Mouse (Mus musculus): ENCODE measurements around the gene Smagp. TPM values are rescaled to one million over a fixed set of nuclear protein-coding genes. Genes with fewer than 3 reads are reported as not detected.
"Not testable (repeated sequence)": the region's sequence is repeated elsewhere in the genome, so short reads cannot be mapped to it uniquely, and the experiment has no call there.

The Smagp gene
- total RNA-seq, 2 experiments from 2014 or later = 20.5 to 25.8 TPM

DNA sequence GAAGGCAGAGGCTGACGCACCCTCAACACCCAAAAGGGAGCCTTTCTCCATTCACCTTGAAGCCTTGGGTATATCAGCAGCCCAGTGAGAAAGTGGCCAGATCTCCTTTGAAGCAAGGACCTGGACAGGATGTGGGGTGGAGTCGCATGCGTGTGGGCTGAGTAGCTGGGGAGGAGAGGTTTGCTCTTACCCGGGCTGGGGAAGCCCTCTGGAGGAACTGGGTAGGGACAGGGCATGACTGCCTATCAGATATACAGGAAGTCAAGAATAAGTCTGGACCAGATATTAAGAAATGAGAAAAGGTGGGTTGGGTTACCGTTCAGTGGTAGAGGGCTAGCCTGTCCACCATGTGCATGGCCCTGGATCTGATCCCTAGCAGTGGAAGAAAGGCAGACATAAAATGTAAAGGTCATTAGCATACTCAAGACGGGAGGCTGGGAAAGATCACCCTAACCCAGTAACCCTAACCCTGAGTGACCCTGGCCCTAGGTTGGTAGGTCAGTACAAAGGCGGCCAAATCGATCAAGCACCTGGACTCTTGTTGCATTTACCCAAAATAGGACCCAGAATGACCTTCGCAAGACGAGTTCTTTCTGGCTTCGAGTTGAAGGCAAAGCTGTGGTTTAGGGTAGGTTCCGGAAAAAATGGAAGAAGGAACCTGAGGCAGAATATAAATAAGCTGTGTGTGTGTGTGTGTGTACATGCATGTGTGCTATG is 5.1 kb downstream of the Smagp start:
- intact Hi-C loops (cut with DNase I) = no loop called here
- no peak for DNase-seq

DNA sequence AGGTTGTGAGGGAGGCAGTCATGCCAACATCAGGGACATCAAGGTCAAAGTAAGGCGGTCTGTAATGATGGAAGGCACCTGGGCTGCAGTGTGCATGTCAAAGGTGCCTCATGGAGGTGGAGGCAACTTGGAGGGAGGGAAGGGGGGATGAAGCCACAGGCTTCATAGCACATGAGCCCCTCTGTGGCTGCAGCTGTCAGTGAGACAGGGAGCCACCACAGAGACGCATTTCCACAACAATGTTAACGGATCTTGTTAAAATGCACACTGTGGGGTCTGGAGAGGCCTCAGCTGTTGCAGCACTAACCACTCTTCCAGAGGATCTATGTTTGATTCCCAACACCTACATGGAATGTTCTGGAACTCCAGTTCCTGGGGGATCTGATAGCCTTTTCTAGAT is 6.6 kb downstream of the Smagp start:
- no peak for DNase-seq
- intact Hi-C loops (cut with DNase I) = no loop called here

DNA sequence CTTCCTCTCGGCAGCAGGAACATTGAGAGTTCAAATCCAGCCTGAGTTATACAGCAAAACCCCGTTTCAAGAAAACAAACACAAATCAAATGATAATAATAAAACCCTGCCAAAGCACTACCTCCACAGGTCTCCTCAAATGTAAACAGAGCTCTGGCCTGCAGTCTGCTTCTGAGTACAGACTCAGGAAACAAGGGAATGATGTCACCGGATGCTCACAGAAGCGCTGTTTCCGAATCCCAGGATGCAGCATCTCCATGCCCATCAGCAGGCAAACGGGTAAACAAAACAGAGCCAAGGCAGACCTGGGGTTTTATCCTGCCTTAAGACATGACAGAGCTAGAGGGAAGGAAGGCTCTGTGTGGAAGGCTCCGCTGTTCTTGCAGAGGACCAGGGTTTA is 7.9 kb downstream of the Smagp start:
- intact Hi-C loops (cut with DNase I) = no loop called here
- DNase-seq = no peak

DNA sequence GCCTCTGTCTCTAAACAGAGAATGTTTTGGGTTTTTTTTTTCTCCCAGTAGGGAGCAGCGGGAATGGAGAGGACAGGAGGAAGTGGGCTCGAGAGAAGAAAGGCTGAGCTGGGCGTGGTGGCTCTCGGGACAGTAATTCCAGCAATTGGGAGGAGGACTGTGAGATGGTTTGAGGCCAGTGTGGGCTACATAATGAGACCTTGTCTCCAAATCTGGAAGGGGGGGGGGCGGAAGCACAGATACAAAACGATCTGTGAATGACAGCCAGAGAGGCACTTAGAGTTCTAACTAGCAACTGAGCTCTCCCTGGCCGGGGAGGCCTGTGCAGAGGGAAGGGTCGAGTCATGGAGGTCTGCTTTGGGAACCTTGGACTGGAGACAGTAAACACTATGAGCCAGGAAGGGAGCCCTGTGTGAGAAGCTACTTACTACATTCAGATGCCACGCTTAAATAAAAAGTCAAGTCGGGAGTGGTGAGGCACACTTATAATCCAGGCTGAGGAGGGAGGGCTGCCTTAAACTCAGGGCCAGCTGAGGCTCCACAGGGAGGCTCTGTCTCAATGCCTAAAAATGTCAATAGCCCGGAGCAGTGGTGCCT is 8.9 kb downstream of the Smagp start:
- intact Hi-C loops (cut with DNase I) = no loop called here
- DNase-seq = no peak

DNA sequence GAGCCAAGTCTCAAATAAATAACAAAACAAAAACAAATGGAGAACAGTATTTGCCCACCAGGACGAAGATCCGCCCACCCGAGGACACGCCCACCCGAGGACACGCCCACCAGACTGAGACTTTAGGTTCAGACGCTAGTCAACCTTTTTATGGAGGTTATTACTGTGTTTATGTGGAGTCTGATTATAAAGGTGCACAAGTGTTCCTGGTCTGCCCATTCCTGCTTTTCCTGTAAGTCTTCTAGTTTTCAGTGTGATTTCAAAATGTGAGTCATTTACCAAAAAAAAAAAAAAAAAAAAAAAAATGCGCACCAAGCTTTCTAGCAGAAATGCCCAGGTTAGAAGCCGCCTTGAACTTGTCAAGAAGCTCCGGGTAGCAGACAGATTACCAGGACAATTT is 9.5 kb downstream of the Smagp start:
- no peak for DNase-seq
- intact Hi-C loops (cut with DNase I) = no loop called here

DNA sequence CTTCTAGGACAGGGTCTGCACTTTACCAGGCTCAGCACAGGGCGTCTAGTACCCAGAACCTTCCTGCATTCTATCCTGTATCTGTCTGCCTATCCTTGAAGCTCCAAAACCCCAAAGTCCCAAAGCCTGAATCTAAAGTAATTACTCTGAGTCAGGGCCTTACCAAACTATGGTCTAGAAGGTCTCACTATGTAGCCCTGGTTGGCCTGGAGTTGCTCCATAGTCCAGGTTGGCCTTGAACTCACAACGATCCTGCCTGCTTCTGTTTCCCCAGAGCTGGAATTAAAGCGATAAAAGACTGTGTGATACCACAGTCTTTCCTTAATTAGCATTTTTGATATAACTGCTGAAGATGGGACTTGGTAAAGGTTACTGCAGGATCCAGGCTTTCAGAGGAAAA is 12.3 kb downstream of the Smagp start:
- no peak for DNase-seq
- intact Hi-C loops (cut with DNase I) = no loop called here

DNA sequence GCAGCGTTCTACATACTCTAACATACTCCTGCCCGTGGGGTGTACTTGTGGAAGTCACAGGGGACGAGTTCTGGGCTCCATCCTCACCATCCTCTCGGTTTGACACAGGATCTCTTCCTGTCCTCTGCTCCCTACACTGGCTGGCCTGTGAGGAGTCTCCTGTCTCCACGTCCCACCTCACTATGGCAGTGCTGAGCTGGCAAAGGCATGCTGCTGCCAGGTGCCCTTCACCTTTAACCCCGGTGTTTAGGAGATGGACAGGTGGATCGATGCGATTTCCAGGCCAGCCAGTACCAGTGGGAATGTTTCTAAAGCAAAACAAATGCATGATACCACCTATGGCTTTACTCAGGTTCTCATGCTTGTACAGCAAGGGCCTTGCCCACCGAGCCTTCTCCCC is 13.0 kb downstream of the Smagp start:
- intact Hi-C loops (cut with DNase I) = no loop called here

DNA sequence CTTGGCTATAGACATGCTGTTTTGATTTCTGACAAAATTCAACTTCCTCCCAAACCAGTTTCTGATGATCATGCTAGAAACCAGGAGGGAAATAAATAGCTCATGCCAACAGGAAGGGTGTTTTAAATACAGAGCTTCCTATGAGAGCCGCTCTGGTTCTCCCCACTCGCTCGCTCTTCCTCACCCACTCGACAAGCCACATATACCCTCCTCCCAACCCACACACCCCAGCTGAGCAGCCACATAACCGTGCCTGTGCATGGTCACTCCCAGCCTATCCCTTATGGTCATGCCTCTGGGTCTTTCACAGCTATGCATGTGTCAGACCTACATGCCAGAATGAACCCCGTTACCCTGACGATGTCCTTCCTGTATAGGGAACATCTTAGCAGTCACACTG is 14.6 kb downstream of the Smagp start:
- no peak for DNase-seq
- intact Hi-C loops (cut with DNase I) = no loop called here

More for the DNA sequence above, 13.0 kb downstream of the Smagp start:
- no peak for DNase-seq

DNA sequence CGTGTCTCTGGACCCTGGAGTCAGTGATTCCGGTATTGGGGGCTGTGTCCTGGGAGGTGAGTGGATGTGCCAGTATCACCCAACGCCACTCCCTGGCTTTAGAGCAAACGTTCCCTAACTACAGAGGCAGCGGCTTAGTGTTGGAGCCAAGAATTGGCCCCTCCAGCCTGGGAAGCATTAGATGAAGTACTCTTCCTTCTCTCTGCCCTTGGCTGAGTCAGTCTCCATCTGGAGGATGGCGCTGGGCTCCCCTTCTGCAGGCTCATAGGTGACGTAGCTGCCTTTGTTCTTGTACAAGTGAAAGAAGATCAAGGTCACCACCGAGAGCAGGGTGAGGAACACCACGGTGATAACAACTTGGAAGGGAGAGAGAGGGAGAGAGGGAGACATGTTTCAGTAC is 15.1 kb downstream of the Smagp start:
- intact Hi-C loops (cut with DNase I); DNase-seq: not testable (repeated sequence)

DNA sequence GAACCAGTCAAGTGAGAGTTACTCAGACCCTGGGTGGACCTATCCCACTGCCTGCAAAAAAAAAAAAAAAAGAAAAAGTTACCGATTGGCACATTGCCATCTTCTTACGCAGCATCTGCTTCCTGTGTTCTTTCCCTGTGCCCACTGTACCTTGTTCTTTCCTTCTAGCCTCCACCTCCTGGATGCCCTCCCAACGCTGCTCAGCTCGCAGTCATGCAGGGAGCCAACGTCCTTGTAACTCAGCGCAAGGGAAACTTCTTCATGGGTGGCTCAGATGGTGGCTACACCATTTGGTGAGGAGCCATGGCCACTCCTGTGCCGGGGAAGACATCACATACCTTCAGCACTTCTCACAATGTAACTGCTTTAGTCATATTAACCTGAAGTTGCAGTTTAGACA is 17.5 kb downstream of the Smagp start:
- intact Hi-C loops (cut with DNase I) = loop anchor here (2.0 kb wide), 1 partner anchor 18 kb away; the partner anchor contains the start of gene Smagp
- DNase-seq = no peak

DNA sequence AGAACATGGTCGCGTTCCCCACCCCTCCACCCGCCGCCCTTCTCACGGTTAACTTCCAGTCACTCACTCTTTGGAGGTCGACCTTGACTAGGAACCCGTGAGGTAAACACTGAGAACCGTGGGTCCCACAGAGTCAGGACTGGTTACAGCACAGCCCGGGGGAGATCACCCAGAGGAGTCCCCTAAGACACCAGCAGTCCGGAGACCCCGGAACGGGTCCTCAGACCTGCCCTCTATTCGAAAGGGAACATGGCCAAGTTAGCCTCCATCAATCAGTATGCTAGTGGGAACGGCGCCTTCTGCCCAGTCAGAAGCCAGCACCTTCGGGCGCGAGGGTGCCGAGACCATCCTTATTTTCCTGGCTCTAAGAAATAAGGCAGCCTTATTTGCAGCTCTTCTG is 20.5 kb downstream of the Smagp start:
- no peak for DNase-seq
- intact Hi-C loops (cut with DNase I) = no loop called here

DNA sequence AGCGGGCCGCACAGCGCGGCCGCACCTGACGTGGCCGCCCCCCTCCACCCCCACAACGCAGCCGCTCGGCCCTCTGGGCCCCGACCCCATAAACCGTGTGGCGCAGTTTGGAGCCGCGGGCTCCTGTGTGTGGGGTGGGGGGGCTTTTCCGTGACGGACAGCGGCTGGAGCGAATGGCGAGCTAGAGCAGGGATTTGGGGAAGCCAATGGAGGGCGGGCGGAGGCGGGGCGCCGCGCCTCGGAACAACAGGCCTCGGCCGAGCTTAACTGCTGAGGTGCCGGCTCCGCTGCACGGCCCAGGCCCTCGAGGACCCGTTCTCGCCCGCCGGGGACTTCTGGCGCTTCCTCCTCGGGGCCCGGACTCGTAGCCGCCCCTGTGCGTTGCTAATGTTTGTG is 20.9 kb downstream of the Smagp start:
- intact Hi-C loops (cut with DNase I) = no loop called here
- DNase-seq = peak; percentile 93 to 95

DNA sequence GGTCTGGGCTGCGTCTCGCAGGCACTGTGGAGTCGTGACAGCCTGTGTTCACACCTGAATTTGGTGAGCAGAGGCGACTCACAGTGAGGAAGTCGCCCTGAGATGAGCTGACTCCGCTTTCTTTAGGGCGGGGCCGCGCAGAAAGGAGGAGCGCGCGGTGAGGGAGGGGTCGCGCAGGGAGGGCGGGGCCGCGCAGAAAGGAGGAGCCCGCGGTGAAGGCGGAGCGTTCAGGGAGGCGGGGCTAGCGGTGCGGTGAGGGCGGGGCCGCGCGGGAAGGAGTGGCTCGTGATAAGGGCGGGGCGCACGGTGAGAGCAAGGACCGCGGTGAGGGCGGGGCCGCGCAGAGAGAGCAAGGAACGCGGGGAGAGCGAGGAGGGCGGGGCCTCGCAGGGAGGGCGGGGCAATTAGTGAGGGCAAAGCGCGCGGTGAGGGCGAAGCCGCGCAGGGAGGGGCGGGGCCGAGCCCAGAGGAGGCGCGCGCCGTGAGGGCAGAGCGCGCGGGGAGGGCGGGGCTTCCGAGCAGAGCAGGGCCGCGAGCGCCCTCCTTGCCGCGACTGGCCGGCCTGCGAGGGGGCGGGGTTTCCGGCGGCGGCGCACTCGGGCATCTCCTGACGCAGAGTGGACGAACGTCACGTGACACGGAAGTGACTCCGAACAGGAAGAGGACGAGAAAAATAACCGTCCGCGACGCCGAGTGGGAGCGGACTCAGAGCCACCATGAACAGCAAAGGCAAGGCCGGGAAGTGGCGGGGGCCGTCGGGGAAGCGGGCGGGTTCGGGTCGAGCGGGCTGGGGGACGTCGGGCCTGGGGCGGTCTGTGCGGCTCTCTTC is 21.5 kb downstream of the Smagp start, which contains the start of gene Dazap2:
Gene Dazap2, plus strand, starts transcription at position 354 of the 829 bp plus-strand sequence.
- intact Hi-C loops (cut with DNase I) = loop anchor here (5.0 kb wide), 1 partner anchor 148 kb away; the partner anchor contains the start of gene Letmd1

DNA sequence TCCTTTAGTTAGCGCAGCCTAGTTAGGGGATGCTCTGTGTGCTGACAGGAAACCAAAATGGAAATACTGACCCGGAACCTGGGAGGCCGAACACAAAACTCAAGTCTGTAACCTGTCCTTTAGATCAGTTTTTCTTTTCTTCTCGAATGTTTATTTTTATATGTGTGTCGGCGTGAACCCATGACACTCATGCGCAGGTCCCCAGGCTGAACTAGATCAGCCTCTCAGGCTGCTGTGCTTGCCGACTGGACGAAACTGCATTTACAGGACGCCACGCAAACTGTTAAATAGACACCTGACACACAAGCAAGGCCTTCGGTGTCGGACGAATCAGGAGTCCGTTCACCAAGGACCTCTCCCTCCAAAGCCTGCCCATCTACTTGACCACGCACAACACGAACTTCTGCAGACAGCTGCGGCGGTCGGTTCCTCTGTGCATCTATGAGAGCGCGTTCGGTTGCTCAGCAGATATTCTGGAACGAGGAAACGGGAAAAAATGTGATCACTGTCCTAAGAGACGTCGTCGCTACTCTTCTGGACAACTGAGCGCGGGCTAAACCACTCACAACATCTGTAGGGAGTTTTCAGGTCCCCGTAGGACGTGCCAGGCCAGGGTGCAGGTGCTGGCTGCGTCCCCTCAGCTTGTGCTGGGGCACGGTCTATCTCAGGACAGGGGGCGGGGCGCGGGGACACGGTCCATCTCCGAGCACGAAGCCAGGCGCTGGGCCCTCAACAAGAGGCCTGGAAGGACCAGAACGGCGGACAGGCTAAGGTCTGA is 22.3 kb downstream of the Smagp start:
- intact Hi-C loops (cut with DNase I) = loop anchor here (5.0 kb wide), 1 partner anchor 147 kb away; the partner anchor contains the start of gene Letmd1
- no peak for DNase-seq

More for the DNA sequence above, 21.5 kb downstream of the Smagp start, which contains the start of gene Dazap2:
- peak; percentile 98 to 99 for DNase-seq

DNA sequence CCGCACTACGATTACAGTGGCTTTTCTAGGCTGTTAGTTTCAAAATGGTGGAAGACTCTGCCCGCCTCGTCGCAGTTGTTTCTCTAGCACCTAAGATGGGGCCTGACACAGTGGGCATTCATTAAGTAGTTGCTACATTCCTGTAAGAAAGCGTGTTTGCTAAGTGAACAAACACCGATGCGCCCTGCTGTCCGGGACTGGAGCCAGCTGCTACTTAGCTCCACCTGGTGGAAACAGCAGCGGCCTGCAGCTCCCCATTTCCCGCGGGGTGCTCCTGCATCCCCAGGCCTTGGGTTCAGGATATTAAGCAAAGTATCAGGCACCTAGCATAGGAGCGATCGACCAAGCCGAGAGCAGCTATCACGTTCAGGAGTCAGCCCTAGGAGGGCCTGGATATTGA is 23.2 kb downstream of the Smagp start:
- DNase-seq = peak; percentile 79 to 88
- intact Hi-C loops (cut with DNase I) = loop anchor here (1.0 to 5.0 kb wide), 5 partner anchors 15 to 146 kb away; partner anchors contain the start of genes Letmd1 and Pou6f1

DNA sequence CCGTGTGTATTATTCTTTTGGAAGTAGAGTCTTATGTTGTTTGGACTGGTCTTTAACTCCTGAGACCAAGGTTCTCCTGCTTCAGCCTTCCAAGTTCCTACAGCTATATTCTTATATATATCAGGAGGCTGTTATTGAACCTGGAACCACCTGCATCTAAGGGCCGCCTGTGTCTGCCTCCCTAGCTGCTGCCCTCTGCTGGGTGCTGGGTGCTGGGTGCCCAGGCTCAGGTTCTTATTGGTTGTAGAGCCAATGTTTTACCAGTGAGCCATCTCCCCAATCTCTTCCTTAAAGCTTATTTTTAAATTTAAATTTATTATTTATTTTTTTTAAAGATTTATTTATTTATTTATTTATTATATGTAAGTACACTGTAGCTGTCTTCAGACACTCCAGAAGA is 24.3 kb downstream of the Smagp start:
- DNase-seq = no peak
- intact Hi-C loops (cut with DNase I) = loop anchor here (2.0 to 5.0 kb wide), 3 partner anchors 14 to 145 kb away; partner anchors contain the start of genes Letmd1 and Pou6f1

DNA sequence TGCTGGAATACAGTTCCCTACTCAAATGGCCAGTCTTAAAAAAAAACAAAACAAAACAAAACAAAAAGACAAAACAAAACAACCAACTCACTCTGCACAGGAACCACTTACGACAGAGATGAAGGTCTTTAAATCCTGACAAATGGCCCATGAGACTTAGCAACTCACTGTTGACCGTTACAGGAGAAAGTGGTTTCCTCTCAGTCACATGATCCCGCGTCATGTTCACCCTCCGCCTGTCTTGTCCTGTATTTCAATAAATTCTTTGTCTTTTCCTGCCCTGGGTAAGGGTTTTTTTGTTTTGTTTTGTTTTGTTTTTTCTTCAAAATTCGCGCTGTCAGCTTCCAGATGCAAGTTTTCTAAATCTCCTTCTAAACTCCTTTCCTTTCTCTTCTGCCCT is 24.8 kb downstream of the Smagp start:
- intact Hi-C loops (cut with DNase I) = loop anchor here (2.0 to 5.0 kb wide), 3 partner anchors 13 to 145 kb away; partner anchors contain the start of genes Letmd1 and Pou6f1
- DNase-seq = no peak

DNA sequence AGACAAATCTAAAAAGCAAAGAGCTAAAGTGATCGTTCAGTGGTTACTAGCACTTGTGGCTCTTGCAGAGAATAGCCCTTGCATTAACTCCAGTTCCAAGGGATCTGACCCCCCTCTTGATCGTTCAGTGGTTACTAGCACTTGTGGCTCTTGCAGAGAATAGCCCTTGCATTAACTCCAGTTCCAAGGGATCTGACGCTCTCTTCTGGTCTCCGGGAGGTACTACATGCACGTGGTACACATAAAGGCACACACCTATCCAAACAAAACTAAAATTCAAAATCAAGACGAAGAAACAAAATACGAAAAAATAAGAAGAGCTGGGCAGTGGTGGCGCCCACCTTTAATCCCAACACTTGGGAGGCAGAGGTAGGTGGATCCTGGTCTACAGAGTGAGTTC is 30.1 kb downstream of the Smagp start:
- intact Hi-C loops (cut with DNase I) = not testable (repeated sequence)

DNA sequence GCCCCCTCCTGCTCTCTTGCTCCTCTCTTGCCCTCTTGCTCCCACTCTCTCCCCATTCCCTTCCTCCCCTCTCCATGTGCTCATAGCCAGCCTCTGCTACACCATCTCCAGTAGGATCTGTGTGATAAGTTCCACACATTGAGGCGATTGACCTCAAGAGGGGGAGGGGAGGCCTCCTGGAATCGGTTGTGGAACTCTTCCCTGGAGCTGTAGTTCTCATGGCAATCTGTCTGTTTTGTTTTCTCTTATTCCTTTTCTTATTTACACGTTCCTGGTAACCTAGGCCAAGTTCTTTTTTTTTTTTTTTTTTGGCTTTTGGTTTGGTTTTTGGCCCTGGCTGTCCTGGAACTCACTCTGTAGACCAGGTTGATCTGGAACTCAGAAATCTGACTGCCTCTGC is 35.1 kb downstream of the Smagp start:
- intact Hi-C loops (cut with DNase I) = no loop called here
- DNase-seq = no peak

More for the DNA sequence above, 30.1 kb downstream of the Smagp start:
- not testable (repeated sequence) for DNase-seq

DNA sequence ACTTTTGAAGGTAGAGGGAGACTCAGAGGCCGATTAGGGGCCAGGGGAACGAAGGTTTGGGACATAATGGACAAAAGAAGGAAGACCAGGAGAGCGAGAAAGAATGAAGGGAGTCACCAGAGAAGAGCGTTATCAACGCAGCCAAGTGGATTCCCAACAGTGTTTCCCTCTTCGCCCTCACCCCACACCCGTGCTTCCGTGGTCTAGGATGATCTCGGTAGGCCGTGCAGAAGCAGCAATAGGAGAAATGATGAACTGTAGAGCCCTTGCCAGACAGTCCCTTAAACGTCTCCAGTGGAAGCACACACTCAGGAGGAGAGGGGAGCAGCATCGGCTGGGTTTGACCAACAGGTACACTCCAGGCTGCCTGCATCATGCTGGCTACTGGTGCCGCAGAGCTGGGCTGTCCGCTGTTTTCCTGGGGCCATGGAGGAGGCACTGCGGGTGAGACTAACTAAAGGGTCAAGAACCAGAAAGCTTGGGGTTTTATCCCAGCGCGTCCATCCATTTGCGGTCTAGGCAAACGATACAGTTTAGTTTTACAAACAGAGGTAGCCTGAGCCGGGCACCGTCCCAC is 36.0 kb downstream of the Smagp start:
- intact Hi-C loops (cut with DNase I) = no loop called here
- no peak for DNase-seq
